Mouse (Mus musculus): ENCODE data around the gene Xdh.

- no peak for TF ChIP-seq CTCF (IDR thresholded peaks at IDR 0.05; ENCODE audit: low read depth)
- no peak for TF ChIP-seq EP300 (IDR thresholded peaks at IDR 0.05; ENCODE audit: low read depth)
These were observed 43.9 kb downstream of the Xdh start for GRCm38 (mm10) chr17:73906076-73906475.

All from heart, postnatal 0 days (tissue).